Mouse (Mus musculus) embryonic facial prominence, embryonic 13.5 days (tissue): Measurements from ENCODE around the gene Rarg. TPM values are rescaled to one million over a fixed set of nuclear protein-coding genes. Genes with fewer than 3 reads are reported as not detected.
A peak's percentile ranks its signal among the peaks of the same experiment; 100 is the strongest.

Source experiments
- ATAC-seq: fragments of 200-750 bp; cut with Nextera tagmentation; 2 replicates; pipeline ENCODE4 v1.8.0; 2017; ENCODE audit warnings: low read depth; ENCODE audit not compliant: insufficient number of reproducible peaks, insufficient read depth, low FRiP score, low TSS enrichment
- H3K27ac ChIP-seq: fragments of 300-500 bp; sonication (generic); 2 replicates; pipeline ENCODE4 v1.5.1; 2015; ENCODE audit warnings: moderate library complexity, mild to moderate bottlenecking, inconsistent platforms
- H3K27me3 ChIP-seq: fragments of 300-500 bp; sonication (generic); 2 replicates; pipeline ENCODE4 v1.6.1; 2015; ENCODE audit warnings: mild to moderate bottlenecking, inconsistent platforms
- H3K36me3 ChIP-seq: fragments of 300-500 bp; sonication (generic); 2 replicates; pipeline ENCODE4 v1.6.1; 2015; ENCODE audit warnings: mild to moderate bottlenecking, inconsistent platforms
- H3K4me1 ChIP-seq: fragments of 300-500 bp; sonication (generic); 2 replicates; pipeline ENCODE4 v1.6.1; 2015; ENCODE audit warnings: inconsistent platforms
- H3K4me2 ChIP-seq: fragments of 300-500 bp; sonication (generic); 2 replicates; pipeline ENCODE4 v1.6.1; 2015; ENCODE audit warnings: moderate library complexity, mild to moderate bottlenecking, inconsistent platforms
- H3K4me3 ChIP-seq: fragments of 300-500 bp; sonication (generic); 2 replicates; pipeline ENCODE4 v1.5.1; 2015; ENCODE audit warnings: mild to moderate bottlenecking, inconsistent platforms
- H3K9ac ChIP-seq: fragments of 300-500 bp; sonication (generic); 2 replicates; pipeline ENCODE4 v1.6.1; 2015; ENCODE audit warnings: mild to moderate bottlenecking, inconsistent platforms
- H3K9me3 ChIP-seq: fragments of 300-500 bp; sonication (generic); 2 replicates; pipeline ENCODE4 v1.6.1; 2016; ENCODE audit warnings: inconsistent platforms
- WGBS: fragments of 180-500 bp; shearing (Covaris S2); methylation state at CpG from one replicate; pipeline ENCODE4 v1.1.7; 2015; ENCODE audit warnings: mixed read lengths; 5-methylcytosine and 5-hydroxymethylcytosine counted together
- polyA plus RNA-seq: library from polyadenylated mRNA; unstranded; fragments of >200 nt; fragmentation: Nextera tagmentation; extraction: Ambion mirVana; gene quantifications from 2 replicates; pipeline ENCODE4 v1.2.1, GENCODE M21; 2015

Rarg gene
- polyA plus RNA-seq, 1 experiment from 2014 or later = 143 TPM

DNA sequence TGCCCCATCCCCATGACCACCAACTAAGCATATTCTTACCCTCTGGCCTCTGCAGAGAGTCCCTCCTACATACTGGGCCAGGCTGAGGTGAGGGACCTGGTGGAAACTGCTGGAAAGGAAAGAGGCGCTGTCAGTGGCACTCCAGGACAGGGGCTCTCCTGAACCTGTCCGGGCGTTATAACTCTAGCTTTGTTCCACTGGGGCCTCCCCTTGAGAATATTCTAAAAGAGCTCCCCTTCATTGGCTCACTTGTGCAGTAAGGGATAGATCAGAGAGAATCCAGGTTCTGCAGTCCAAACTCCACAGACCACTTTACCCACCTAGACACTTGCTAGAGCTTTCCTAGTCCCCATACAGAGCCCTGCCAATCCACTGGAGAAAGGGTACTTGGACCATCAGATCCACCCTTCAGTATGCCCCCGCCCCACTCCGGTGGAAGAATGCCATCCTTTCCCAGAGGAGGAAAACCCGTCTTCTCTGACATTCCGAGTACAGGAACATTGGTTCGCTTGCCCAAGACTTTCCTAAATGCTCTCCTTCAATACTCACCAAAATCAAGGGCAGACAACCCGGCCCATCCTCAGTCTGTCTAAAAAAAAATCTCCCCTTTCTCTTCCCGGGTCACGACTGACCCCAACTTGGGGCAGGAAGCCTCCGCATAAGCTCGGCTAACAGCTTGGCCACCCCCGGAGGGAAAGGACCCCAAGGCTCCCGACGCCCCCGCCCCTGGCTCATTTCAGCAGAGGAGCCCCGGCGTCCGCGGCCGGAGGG is 701 bp downstream of the Rarg start:
- Histone ChIP-seq H3K9me3 (no peaks in the 10 kb centered on the region), H3K36me3 (peaks cover 25% of the 10 kb centered on the region), H3K4me1 (peaks cover 76% of the 10 kb centered on the region), H3K4me3 (peak overlapping the region; percentile 76), H3K27me3 (no peaks in the 10 kb centered on the region), H3K27ac (peak overlapping the region; percentile 99), H3K4me2 (peak overlapping the region; percentile 98), H3K9ac (peak overlapping the region; percentile 97)
- no peak for ATAC-seq
- 3% methylated on average over 22 of the region's 22 CpGs for WGBS

DNA sequence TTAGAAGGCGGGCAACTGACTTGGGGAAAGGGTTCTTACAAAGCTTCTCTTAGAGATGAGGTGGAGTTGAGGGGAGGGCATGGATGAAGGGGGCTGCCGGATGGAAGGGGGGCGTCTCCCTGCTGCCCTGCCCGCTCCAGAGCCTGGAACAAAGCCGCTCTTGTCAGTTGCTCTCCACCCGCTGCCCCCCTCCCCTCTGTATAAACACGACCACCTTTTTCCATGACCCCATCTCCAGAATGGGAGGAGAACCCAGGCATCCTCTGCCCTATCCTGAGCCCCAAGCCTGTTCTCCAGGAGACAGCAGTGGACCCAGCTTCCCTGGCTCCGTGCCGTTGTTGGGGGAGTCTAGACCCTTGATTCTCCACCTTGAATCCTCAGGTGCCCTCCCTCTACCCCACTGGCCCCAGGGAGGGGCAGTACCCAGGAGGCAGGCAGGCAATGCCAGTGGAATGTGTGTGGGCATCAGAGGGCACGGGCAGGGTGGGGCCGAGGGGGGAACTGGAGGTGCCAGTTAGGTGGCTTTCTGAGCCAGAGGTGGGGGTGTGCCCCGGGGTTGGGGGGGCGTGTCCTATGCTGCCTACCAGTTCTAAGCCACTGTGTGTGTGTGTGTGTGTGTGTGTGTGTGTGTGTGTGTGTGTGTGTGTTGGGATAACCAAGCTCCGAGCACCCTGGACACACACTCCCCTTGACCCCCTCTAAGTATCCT is 1.6 kb downstream of the Rarg start:
- H3K4me1 ChIP-seq = peaks cover 82% of the 10 kb centered on the region
- 10% methylated on average over 13 of the region's 14 CpGs for WGBS
- peak overlapping the region; percentile 76 for H3K4me3 ChIP-seq
- ATAC-seq = no peak
- H3K36me3 ChIP-seq = peaks cover 35% of the 10 kb centered on the region
- H3K9ac ChIP-seq = peak overlapping the region; percentile 97
- peak overlapping the region; percentile 99 for H3K27ac ChIP-seq
- peak overlapping the region; percentile 98 for H3K4me2 ChIP-seq
- H3K27me3 ChIP-seq = no peaks in the 10 kb centered on the region
- no peaks in the 10 kb centered on the region for H3K9me3 ChIP-seq

DNA sequence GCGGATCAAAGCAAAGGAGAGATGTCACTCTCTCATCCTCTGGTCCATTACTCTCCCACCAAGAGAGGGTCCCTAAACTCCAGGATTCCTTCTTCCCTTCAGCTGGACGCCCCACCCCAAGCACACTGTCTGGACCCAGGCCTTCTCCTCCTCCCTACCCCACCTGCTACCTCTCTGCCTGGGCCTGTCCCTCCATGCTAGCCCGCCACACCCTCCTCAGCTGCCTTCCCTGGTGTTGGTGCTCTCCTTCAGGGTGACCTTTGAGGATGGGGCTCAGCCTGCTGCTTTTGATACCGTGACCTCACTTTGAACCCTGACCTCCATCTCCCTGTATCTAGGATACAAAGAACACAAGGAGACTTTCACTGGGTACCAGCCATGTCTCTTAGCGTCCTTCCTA is 6.8 kb downstream of the Rarg start:
- peak overlapping the region; percentile 49 for H3K9ac ChIP-seq
- no peak for ATAC-seq
- peak overlapping the region; percentile 99 for H3K27ac ChIP-seq
- WGBS = 51% methylated on average over 5 of the region's 5 CpGs
- peak overlapping the region; percentile 94 for H3K4me2 ChIP-seq
- H3K27me3 ChIP-seq = no peaks in the 10 kb centered on the region
- H3K36me3 ChIP-seq = peaks cover 43% of the 10 kb centered on the region
- no peaks in the 10 kb centered on the region for H3K9me3 ChIP-seq
- H3K4me3 ChIP-seq = peak overlapping the region; percentile 58
- peaks cover 84% of the 10 kb centered on the region for H3K4me1 ChIP-seq

DNA sequence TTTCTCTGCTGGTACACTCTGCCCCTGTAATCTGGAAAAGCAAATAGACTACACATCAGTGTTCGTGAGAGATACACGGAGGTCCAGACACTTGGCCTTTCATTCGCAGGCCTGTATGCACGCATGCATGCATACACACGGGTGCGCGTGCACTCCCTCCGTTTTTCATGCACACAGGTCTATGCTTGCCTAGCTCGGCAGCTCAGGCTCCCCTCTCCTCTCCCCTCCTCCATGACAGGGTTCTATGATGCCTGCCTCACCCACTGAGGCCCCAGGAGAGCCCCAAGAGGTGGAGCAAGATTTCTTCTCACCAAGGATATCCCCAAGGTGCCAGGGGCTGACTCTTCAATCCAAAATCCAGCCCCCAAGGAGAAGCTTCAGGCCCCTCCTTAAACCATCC is 7.3 kb downstream of the Rarg start:
- Histone ChIP-seq H3K27ac (peak overlapping the region; percentile 99), H3K4me2 (peak overlapping the region; percentile 94), H3K36me3 (peaks cover 43% of the 10 kb centered on the region), H3K27me3 (no peaks in the 10 kb centered on the region), H3K9me3 (no peaks in the 10 kb centered on the region), H3K4me3 (peak overlapping the region; percentile 58), H3K9ac (peak overlapping the region; percentile 49), H3K4me1 (peaks cover 84% of the 10 kb centered on the region)
- 14% methylated on average over 9 of the region's 9 CpGs for WGBS
- no peak for ATAC-seq

DNA sequence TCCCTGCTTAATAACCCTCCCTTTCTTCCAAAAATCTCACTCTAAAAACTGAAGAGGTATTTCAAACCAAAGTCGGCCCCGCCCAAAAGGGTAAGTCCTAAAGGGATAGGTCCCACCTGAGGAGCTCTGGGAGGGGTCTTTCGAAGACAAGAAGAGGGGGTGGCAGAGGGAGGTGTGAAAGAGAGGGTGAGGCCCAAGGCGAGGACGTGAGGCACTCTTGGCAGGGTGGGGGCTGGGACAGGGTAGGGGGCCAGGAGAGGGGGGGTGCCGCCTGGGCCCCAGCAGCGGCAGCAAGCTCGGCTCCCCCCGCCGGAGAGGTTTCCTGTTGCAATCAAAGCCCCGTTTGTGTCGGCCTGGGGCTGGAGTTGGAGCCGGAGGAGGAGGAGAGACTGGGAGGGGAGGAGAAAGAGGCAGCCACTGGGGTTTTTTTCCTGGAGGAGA is 8.0 kb downstream of the Rarg start:
- H3K9ac ChIP-seq = peak overlapping the region; percentile 49

DNA sequence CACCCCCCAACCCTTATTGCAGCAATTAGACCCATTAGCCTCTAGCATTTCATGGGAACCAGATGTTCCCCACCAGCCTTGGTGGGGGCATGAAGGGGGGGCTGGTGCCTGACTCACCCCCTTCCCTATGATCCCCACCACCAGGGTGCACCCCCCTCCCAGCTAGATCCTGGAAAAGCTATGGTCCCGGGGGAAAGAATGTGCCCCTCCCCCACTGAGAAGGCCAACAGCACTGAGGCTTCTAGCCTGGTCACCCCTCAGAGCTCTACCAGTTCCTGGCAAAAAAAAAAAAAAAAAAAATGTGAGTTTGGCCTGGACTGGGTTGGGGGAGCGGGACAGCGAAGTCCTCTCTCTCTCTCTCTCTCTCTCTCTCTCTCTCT is 8.5 kb downstream of the Rarg start:
- Histone ChIP-seq H3K36me3 (peaks cover 37% of the 10 kb centered on the region), H3K4me2 (peak overlapping the region; percentile 94), H3K27me3 (no peaks in the 10 kb centered on the region), H3K4me1 (peaks cover 82% of the 10 kb centered on the region), H3K9me3 (no peaks in the 10 kb centered on the region), H3K9ac (peak overlapping the region; percentile 49; the same call in 1 of the 2 replicates), H3K27ac (peak overlapping the region; percentile 99), H3K4me3 (peak overlapping the region; percentile 58)
- ATAC-seq = no peak
- 0% methylated on average over 1 of the region's 3 CpGs for WGBS

More for the DNA sequence above, 8.0 kb downstream of the Rarg start:
- ATAC-seq = peak; percentile 11; the same call in 1 of the 2 replicates
- peak overlapping the region; percentile 99 for H3K27ac ChIP-seq
- no peaks in the 10 kb centered on the region for H3K9me3 ChIP-seq
- H3K4me1 ChIP-seq = peaks cover 82% of the 10 kb centered on the region
- H3K4me3 ChIP-seq = peak overlapping the region; percentile 58
- peaks cover 42% of the 10 kb centered on the region for H3K36me3 ChIP-seq
- WGBS = 2% methylated on average over 13 of the region's 13 CpGs
- H3K4me2 ChIP-seq = peak overlapping the region; percentile 94
- no peaks in the 10 kb centered on the region for H3K27me3 ChIP-seq

DNA sequence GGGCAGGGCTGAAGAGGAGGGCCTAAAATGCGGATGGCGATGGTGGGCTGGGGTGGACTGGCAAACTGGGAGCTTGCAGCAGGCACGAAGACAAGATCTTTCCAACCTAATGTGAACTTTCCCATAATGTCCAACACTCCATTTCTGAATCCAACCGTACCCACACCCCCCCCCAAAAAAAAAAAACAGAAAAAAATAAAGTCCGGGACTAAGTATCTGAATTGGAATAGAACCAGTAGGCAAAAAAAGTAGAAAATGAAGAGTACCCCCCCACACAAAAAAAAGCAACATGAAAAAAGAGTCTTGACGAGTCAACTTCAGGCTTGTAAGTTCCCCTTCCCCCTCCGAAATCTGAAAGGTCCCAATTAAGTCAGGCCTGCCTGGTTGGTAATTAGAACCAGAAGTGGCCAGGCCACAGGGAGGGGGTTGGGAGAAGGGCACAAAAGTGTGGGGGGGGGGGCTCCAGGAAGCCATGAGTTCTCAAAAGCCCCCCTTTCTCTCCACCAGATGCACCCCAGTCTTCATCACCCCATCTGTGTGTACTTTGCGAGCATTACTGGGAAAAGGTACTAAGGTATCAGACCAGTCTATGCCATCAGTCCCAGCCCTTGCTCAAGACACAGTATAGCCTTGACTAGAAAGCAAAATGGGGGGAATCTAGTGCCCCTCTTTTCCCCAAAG is 9.0 kb downstream of the Rarg start:
- peak overlapping the region; percentile 99 for H3K27ac ChIP-seq
- H3K9me3 ChIP-seq = no peaks in the 10 kb centered on the region
- peaks cover 82% of the 10 kb centered on the region for H3K4me1 ChIP-seq
- H3K9ac ChIP-seq = peak overlapping the region; percentile 77
- WGBS = 0% methylated on average over 8 of the region's 8 CpGs
- H3K4me3 ChIP-seq = peak overlapping the region; percentile 58
- no peak for ATAC-seq
- peak overlapping the region; percentile 94 for H3K4me2 ChIP-seq
- peaks cover 32% of the 10 kb centered on the region for H3K36me3 ChIP-seq
- H3K27me3 ChIP-seq = no peaks in the 10 kb centered on the region

DNA sequence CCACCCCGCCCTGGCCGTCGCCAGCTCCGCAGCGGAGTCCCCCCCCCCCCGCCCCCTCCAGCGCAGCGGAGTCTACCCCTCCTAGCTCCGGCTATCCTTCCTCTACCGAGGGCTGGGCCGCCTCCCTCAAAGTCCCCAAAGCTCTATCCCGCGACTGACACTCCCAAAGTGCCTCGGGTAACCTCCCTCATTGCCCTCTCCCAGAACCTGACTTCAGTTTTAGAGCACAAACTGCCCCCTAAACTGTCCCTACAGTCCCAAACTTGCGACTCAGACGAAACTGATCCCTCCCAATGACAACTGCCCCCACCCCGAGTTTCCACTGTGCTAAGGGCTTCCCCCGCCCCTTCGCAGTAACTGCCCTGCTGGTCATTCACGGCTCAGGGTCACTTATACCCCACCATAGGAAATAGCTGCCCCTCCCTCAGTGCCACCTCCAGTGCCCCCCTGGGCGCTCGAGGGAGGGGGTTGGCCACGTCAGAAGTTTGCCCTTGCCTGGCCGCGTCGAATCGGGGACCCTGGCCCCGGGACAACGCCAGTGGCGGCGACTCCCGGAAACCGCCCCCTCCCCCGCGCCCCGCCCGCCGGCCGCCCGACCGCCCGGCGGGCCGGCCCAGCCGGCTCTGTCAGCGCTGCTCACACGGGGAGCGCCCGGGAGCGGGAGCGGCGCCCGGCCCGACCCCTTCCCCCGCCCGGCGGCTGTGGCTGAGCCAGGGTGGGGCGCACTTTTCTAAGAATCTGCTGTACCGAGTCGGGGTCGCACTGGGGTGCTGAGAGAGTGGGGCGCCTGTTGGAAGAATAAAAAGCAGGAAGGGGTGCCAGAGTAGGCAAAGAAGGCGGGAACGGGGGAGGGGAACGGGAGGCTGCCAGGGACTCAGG is 9.8 kb downstream of the Rarg start:
- H3K27ac ChIP-seq = peak overlapping the region; percentile 99
- peaks cover 27% of the 10 kb centered on the region for H3K36me3 ChIP-seq
- peak overlapping the region; percentile 77 for H3K9ac ChIP-seq
- peak; percentile 32 for ATAC-seq
- 1% methylated on average over 41 of the region's 65 CpGs for WGBS
- peaks cover 83% of the 10 kb centered on the region for H3K4me1 ChIP-seq
- H3K27me3 ChIP-seq = no peaks in the 10 kb centered on the region
- H3K9me3 ChIP-seq = no peaks in the 10 kb centered on the region
- H3K4me2 ChIP-seq = peak overlapping the region; percentile 94
- peak overlapping the region; percentile 58 for H3K4me3 ChIP-seq

DNA sequence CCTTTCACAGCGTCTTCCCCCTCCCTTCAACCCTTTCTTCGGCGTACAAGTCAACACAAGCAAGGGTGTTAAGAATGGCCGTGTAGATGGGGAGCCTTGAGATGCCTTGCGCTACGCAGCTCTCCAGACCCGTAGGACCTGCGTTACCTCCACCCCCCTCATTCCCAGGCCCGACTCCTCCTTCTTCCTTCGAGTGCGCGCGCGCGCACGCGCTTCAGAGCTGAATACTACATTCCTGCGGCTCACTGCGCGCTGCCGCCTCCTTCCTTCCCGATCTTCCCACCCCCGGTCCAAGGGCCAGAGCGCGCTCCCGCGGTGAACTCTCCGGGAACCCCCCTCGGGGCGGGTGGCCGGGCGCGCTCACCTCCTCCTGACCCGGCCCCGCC is 10.5 kb downstream of the Rarg start:
- Histone ChIP-seq H3K4me3 (peak overlapping the region; percentile 58), H3K27ac (peak overlapping the region; percentile 99), H3K4me2 (peak overlapping the region; percentile 94), H3K36me3 (peaks cover 27% of the 10 kb centered on the region), H3K4me1 (peaks cover 82% of the 10 kb centered on the region), H3K9me3 (no peaks in the 10 kb centered on the region), H3K27me3 (no peaks in the 10 kb centered on the region), H3K9ac (peak overlapping the region; percentile 77)
- peak; percentile 40 for ATAC-seq
- WGBS = 0% methylated on average over 32 of the region's 35 CpGs

DNA sequence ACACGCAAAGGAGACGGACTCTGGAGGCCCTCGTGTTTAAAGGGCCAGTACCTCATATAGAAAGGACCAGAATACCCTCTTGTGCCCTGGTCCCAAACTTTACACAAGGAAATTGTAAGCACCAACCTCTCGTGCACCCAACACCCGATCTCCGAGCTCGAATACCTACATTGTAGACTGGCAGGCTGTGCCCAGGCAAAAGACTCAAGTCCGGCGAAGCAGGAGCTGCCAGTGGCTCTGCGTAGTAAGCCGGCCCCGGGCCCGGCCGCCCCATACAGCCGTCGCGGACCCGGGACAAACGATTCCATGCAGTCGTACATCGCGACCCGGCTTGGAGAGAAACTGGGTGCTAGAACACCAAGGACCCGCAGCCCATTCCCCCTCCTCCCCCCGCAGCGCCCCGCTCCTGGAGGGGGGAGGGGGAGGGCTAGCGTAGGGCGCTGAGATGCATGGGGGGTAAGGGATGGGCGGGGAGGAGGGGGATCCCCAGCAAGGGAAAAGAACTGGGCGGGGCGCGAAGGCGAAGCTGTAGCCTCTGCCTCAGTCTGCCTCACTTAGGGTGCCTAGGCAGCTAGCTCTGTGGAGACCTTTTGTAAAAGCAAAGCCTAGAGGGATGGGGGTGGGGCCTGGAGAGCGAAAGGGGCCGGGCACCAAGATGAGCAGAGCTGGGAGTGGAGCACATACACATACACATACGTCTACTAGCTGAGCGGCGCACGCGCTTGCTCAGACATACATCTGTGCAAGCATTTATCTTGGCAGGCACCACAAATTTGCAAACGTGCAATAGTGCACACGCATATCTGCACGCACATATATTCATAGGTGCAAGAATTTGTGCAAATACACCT is 11.2 kb downstream of the Rarg start:
- Histone ChIP-seq H3K4me2 (peak overlapping the region; percentile 94), H3K9me3 (no peaks in the 10 kb centered on the region), H3K4me1 (peaks cover 74% of the 10 kb centered on the region), H3K4me3 (peak overlapping the region; percentile 58), H3K9ac (peak overlapping the region; percentile 77), H3K27me3 (no peaks in the 10 kb centered on the region), H3K36me3 (peaks cover 27% of the 10 kb centered on the region), H3K27ac (peak overlapping the region; percentile 99)
- WGBS = under 1% methylated on average over 42 of the region's 44 CpGs
- ATAC-seq = peak; percentile 38
